Mouse (Mus musculus) kidney, embryonic 14.5 days (tissue): ENCODE measurements around the gene Mcat. TPM values are rescaled to one million over a fixed set of nuclear protein-coding genes. Genes with fewer than 3 reads are reported as not detected.

ENCODE experiments used
- ATAC-seq: fragments of 200-750 bp; cut with Nextera tagmentation; 2 replicates; pipeline ENCODE4 v1.8.0; 2017; ENCODE audit warnings: moderate number of reproducible peaks, mild to moderate bottlenecking, moderate TSS enrichment, moderate library complexity; ENCODE audit not compliant: low FRiP score, low TSS enrichment
- H3K27ac ChIP-seq: fragments of 300-500 bp; sonication (generic); 2 replicates; pipeline ENCODE4 v1.5.1; 2014; ENCODE audit warnings: low read depth, mild to moderate bottlenecking, low read length, moderate library complexity, mixed read lengths
- H3K27me3 ChIP-seq: fragments of 300-500 bp; sonication (generic); 2 replicates; pipeline ENCODE4 v1.6.1; 2014; ENCODE audit warnings: mild to moderate bottlenecking, low read length; ENCODE audit not compliant: control insufficient read depth, insufficient read depth
- H3K36me3 ChIP-seq: fragments of 300-500 bp; sonication (generic); 2 replicates; pipeline ENCODE4 v1.6.1; 2014; ENCODE audit warnings: low read length, mixed read lengths; ENCODE audit not compliant: control insufficient read depth, insufficient read depth
- H3K4me1 ChIP-seq: fragments of 300-500 bp; sonication (generic); 2 replicates; pipeline ENCODE4 v1.6.1; 2014; ENCODE audit warnings: low read length, mixed read lengths; ENCODE audit not compliant: control insufficient read depth, insufficient read depth
- H3K4me2 ChIP-seq: fragments of 300-500 bp; sonication (generic); replicated peaks from 2 replicates; pipeline ENCODE4 v1.6.1; 2014; ENCODE audit warnings: low read depth, mild to moderate bottlenecking, low read length
- H3K4me3 ChIP-seq: fragments of 300-500 bp; sonication (generic); 2 replicates; pipeline ENCODE4 v1.5.1; 2014; ENCODE audit warnings: mild to moderate bottlenecking, low read length
- H3K9ac ChIP-seq: fragments of 300-500 bp; sonication (generic); 2 replicates; pipeline ENCODE4 v1.6.1; 2014; ENCODE audit warnings: low read depth, mild to moderate bottlenecking, low read length, moderate library complexity
- H3K9me3 ChIP-seq: fragments of 300-500 bp; sonication (generic); 2 replicates; pipeline ENCODE4 v1.6.1; 2016; ENCODE audit warnings: low read length; ENCODE audit not compliant: control insufficient read depth
- whole genome bisulfite sequencing: fragments of 180-500 bp; shearing (Covaris S2); extraction: QIAGEN DNeasy Blood & Tissue Kit; methylation state at CpG from one replicate; pipeline ENCODE4 v1.1.7; 2014; 5-methylcytosine and 5-hydroxymethylcytosine counted together
- polyA plus RNA-seq: library from polyadenylated mRNA; unstranded; fragments of >200 nt; fragmentation: Nextera tagmentation; extraction: Ambion mirVana; gene quantifications from 2 replicates; pipeline ENCODE4 v1.2.1, GENCODE M21; 2014

The Mcat gene
- polyA plus RNA-seq = 29.3 and 43.7 TPM in 2 replicates

GRCm38 (mm10) chr15:83563327-83563856 is at the start of gene Mcat, which contains the start of gene Tspo:
Gene Mcat (minus strand): TSS chr15:83563787.
Gene Tspo (plus strand): TSS chr15:83563592.
- WGBS = 1% methylated on average over 26 of the region's 28 CpGs
- Histone ChIP-seq H3K4me3 (peak within 1 kb of the TSS; percentile 49), H3K27ac (peak within 1 kb of the TSS; percentile 7; the same call in 1 of the 2 replicates), H3K4me1 (no peaks in the 10 kb centered on the region), H3K27me3 (no peaks in the 10 kb centered on the region), H3K4me2 (peak within 1 kb of the TSS; percentile 70), H3K9ac (peak within 1 kb of the TSS; percentile 53), H3K36me3 (no peaks in the 10 kb centered on the region), H3K9me3 (no peaks in the 10 kb centered on the region)
- ATAC-seq = peak; percentile 54

DNA sequence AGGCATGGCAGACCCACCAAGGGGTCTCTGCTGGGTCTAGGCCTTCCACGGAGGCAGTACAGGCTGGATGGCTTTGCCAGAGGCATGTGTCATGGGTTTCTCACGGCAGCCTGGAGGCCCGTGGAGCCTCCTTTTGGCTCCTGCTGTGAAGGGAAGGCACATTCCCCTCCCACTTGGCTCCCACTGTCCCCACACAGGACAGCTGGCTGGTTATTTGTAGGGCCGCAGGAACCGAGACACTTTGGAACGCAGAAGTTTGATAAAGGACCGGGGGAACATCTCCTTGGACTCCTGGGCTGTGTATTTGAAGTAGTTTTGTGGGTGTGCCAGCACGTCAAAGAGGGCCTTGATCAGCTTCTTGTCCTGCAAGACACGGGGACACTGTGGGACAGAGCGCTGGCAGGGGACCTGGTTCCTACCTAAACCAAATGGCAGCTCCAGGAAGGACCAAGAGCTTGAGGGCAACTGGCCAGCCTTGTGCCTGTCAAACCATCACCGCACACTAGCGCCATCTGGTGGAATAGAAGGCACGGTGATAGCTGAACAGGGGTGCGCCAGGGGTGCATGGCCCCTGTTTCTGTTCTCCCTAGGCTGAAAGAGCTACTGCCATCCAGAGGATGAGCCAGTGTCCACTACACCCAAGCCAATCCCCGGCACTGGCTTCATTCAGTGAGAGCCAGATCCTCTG is 43.7 kb upstream of the Mcat start:
- Histone ChIP-seq H3K4me1 (peaks cover 5% of the 10 kb centered on the region; the same call in 1 of the 2 replicates), H3K27me3 (no peaks in the 10 kb centered on the region), H3K36me3 (no peaks in the 10 kb centered on the region), H3K4me3 (no peak overlapping the region), H3K27ac (no peak overlapping the region), H3K9ac (no peak overlapping the region), H3K9me3 (no peaks in the 10 kb centered on the region), H3K4me2 (no peak overlapping the region)
- 49% methylated on average over 15 of the region's 15 CpGs for WGBS
- no peak; the same call in 1 of the 2 replicates for ATAC-seq

GRCm38 (mm10) chr15:83606700-83607099 is 43.1 kb upstream of the Mcat start:
- no peak; the same call in 1 of the 2 replicates for ATAC-seq
- peaks cover 5% of the 10 kb centered on the region; the same call in 1 of the 2 replicates for H3K4me1 ChIP-seq
- no peak overlapping the region for H3K4me3 ChIP-seq
- H3K9me3 ChIP-seq = no peaks in the 10 kb centered on the region
- no peaks in the 10 kb centered on the region for H3K36me3 ChIP-seq
- H3K4me2 ChIP-seq = no peak overlapping the region
- H3K9ac ChIP-seq = no peak overlapping the region
- WGBS = 89% methylated on average over 8 of the region's 8 CpGs
- no peak overlapping the region for H3K27ac ChIP-seq
- no peaks in the 10 kb centered on the region for H3K27me3 ChIP-seq

DNA sequence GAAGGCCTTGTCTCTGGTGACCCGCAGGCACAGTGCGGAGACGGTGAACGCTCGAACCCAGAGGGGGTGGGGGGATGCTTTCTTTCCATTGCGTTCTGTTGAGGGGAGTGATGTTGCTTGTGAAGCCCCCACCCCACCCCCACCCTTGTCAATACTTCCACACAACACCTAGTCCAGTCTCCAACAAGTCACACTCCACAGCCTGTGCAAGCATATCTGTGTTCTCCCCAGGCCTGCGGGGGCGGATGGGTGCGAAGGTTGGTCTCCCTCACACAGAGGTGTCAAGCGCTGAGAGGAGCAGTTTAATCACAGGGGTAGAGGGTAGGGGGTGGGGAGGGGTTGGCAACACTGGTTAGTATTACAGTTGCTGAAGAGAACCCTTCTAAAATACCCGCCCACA is 42.6 kb upstream of the Mcat start:
- H3K27ac ChIP-seq = no peak overlapping the region
- H3K9me3 ChIP-seq = no peaks in the 10 kb centered on the region
- no peak overlapping the region for H3K4me2 ChIP-seq
- no peaks in the 10 kb centered on the region for H3K27me3 ChIP-seq
- no peak for ATAC-seq
- no peaks in the 10 kb centered on the region for H3K36me3 ChIP-seq
- WGBS = 56% methylated on average over 11 of the region's 11 CpGs
- peaks cover 5% of the 10 kb centered on the region; the same call in 1 of the 2 replicates for H3K4me1 ChIP-seq
- no peak overlapping the region for H3K9ac ChIP-seq
- no peak overlapping the region for H3K4me3 ChIP-seq

GRCm38 (mm10) chr15:83603426-83603825 is 39.8 kb upstream of the Mcat start:
- Histone ChIP-seq H3K9me3 (no peaks in the 10 kb centered on the region), H3K36me3 (no peaks in the 10 kb centered on the region), H3K27ac (no peak overlapping the region), H3K4me2 (no peak overlapping the region), H3K4me1 (peaks cover 5% of the 10 kb centered on the region; the same call in 1 of the 2 replicates), H3K4me3 (no peak overlapping the region), H3K27me3 (no peaks in the 10 kb centered on the region), H3K9ac (no peak overlapping the region)
- no peak for ATAC-seq
- 96% methylated on average over 7 of the region's 7 CpGs for WGBS

DNA sequence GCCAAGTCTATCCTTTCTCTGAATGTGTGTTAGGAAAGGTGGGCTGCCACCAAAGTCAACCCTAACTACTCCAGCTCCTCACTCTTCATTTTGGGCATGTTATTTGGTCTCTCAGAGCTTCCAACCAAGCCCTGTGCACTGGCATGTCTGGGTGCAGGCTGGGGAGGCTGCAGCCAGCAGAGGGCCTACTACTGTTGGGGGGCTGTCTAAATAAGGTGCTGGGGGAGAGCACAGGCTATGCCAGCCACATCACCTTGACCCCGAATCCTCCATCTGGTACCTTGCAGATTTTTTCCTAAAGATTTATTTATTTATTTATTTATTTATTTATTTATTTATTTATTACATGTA is 39.4 kb upstream of the Mcat start:
- 97% methylated on average over 1 of the region's 1 CpGs for WGBS

GRCm38 (mm10) chr15:83602372-83603045 is 38.9 kb upstream of the Mcat start:
- ATAC-seq = no peak
- no peaks in the 10 kb centered on the region for H3K9me3 ChIP-seq
- no peaks in the 10 kb centered on the region for H3K27me3 ChIP-seq
- WGBS = 77% methylated on average over 13 of the region's 13 CpGs
- H3K9ac ChIP-seq = no peak overlapping the region
- no peak overlapping the region for H3K4me3 ChIP-seq
- H3K4me1 ChIP-seq = peaks cover 5% of the 10 kb centered on the region; the same call in 1 of the 2 replicates
- H3K36me3 ChIP-seq = no peaks in the 10 kb centered on the region
- no peak overlapping the region for H3K27ac ChIP-seq
- H3K4me2 ChIP-seq = no peak overlapping the region

More for the DNA sequence above, 39.4 kb upstream of the Mcat start:
- Histone ChIP-seq H3K4me2 (no peak overlapping the region), H3K27me3 (no peaks in the 10 kb centered on the region), H3K4me1 (peaks cover 5% of the 10 kb centered on the region; the same call in 1 of the 2 replicates), H3K4me3 (no peak overlapping the region), H3K27ac (no peak overlapping the region), H3K9me3 (no peaks in the 10 kb centered on the region), H3K9ac (no peak overlapping the region), H3K36me3 (no peaks in the 10 kb centered on the region)
- no peak for ATAC-seq

DNA sequence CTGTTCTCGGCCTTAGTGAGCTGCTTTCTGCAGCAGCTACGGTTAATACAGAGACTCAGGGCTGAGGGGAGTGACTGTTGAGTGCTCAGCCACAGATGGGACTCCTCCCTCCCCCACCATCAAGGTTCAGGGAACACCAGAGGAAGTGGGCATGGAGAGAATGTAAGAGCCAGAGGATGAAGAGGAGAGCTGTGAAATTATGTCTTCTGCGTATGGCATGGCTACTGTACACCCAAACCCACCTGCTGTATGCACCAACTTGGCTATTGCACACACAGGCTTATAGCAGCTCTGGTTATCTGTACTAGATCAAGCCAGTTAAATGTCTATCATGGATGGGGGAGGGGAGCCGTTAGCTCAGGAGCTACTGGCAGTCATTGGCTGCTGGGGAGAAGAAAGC is 37.6 kb upstream of the Mcat start:
- H3K27ac ChIP-seq = no peak overlapping the region
- no peaks in the 10 kb centered on the region for H3K9me3 ChIP-seq
- no peak for ATAC-seq
- no peak overlapping the region for H3K9ac ChIP-seq
- H3K4me3 ChIP-seq = no peak overlapping the region
- peaks cover 5% of the 10 kb centered on the region; the same call in 1 of the 2 replicates for H3K4me1 ChIP-seq
- WGBS = 60% methylated on average over 4 of the region's 4 CpGs
- H3K4me2 ChIP-seq = no peak overlapping the region
- no peaks in the 10 kb centered on the region for H3K27me3 ChIP-seq
- no peaks in the 10 kb centered on the region for H3K36me3 ChIP-seq

DNA sequence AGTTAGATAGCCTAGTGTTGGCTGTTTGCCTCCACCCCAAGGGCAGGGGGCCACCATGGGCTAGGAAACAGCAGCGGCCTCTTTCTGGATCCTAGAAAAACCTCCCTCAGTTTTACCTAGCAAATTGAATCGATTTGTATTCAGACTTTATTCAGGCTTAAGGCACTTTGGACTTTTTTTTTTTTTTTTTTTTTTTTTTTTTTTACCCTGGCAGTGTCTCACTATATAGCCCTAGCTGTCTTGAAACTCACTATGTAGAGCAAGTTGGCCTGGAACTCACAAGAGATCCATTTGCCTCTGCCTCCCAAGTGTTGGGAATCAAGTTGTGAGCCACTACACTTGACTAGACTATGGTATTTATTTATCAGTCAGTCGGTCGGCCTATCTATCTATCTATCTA is 33.2 kb upstream of the Mcat start:
- no peaks in the 10 kb centered on the region for H3K9me3 ChIP-seq
- no peak for ATAC-seq
- H3K4me1 ChIP-seq = peaks cover 13% of the 10 kb centered on the region
- H3K27ac ChIP-seq = no peak overlapping the region
- WGBS = 80% methylated on average over 4 of the region's 4 CpGs
- no peaks in the 10 kb centered on the region for H3K36me3 ChIP-seq
- H3K4me2 ChIP-seq = no peak overlapping the region
- no peak overlapping the region for H3K9ac ChIP-seq
- no peak overlapping the region for H3K4me3 ChIP-seq
- no peaks in the 10 kb centered on the region for H3K27me3 ChIP-seq
